Mouse (Mus musculus) liver, embryonic 14.5 days (tissue): Measurements from ENCODE around the gene Rhno1.

Source experiments
- CTCF ChIP-seq: IDR thresholded peaks from 2 replicates; pipeline ENCODE4 v1.5.1; 2016; ENCODE audit warnings: antibody characterized with exemption, low read depth, control low read depth
- EP300 ChIP-seq: IDR thresholded peaks from 2 replicates; pipeline ENCODE4 v1.6.1; 2016; ENCODE audit warnings: antibody characterized with exemption, low read depth

DNA sequence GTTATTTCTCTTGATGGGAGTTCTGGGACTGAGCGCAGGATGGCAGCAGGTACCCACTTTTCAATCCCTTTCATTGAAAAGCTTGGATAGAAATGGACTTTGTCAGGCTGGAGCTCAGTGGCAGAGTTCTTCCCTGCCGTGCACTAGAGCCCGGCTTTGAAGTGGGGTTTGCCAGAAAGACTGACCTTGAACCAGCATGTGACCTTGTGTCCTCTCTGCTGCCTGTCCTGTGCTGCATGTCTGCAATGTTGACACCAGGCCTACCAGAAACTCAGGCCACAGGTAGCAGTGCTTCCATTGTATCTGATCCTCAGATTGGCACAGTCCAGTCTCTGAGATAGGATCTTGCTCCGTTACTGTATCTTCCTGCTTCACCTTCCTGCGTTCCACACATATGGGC, 7.3 kb upstream of the Rhno1 start:
- TF ChIP-seq CTCF (no peak), EP300 (no peak)
